Mouse (Mus musculus): ENCODE measurements around the gene Samd4. TPM values are rescaled to one million over a fixed set of nuclear protein-coding genes. Genes with fewer than 3 reads are reported as not detected.

Samd4 gene
- polyA plus RNA-seq, 1 experiment from 2014 or later: 17.6 TPM

GRCm38 (mm10) chr14:46959166-46959721 lies 76.6 kb downstream of the Samd4 start:
- ATAC-seq (replicated peaks; ENCODE audit: insufficient number of reproducible peaks, insufficient read depth, low FRiP score, low read depth): no peak
- Histone ChIP-seq H3K36me3 (no peaks in the 10 kb centered on the region), H3K4me3 (no peak overlapping the region), H3K9ac (no peak overlapping the region), H3K4me1 (replicated peaks) (peaks cover 20% of the 10 kb centered on the region), H3K27me3 (no peaks in the 10 kb centered on the region), H3K9me3 (replicated peaks) (no peaks in the 10 kb centered on the region), H3K4me2 (no peak overlapping the region), H3K27ac (no peak overlapping the region)
- WGBS: 69% methylated on average over 7 of the region's 7 CpGs

- Histone ChIP-seq H3K27me3 (no peaks in the 10 kb centered on the region), H3K9ac (no peak overlapping the region), H3K36me3 (no peaks in the 10 kb centered on the region), H3K4me1 (replicated peaks) (peaks cover 21% of the 10 kb centered on the region), H3K4me3 (no peak overlapping the region), H3K4me2 (no peak overlapping the region), H3K9me3 (replicated peaks) (no peaks in the 10 kb centered on the region), H3K27ac (no peak overlapping the region)
- no peak for ATAC-seq (replicated peaks; ENCODE audit: insufficient number of reproducible peaks, insufficient read depth, low FRiP score, low read depth)
- 91% methylated on average over 2 of the region's 2 CpGs for WGBS
These were observed 77.2 kb downstream of the Samd4 start for GRCm38 (mm10) chr14:46959831-46960230.

- Histone ChIP-seq H3K4me2 (no peak overlapping the region), H3K9ac (no peak overlapping the region), H3K36me3 (no peaks in the 10 kb centered on the region), H3K4me1 (replicated peaks) (peaks cover 30% of the 10 kb centered on the region), H3K4me3 (no peak overlapping the region), H3K27ac (no peak overlapping the region), H3K27me3 (no peaks in the 10 kb centered on the region), H3K9me3 (replicated peaks) (no peaks in the 10 kb centered on the region)
- no peak for ATAC-seq (replicated peaks; ENCODE audit: insufficient number of reproducible peaks, insufficient read depth, low FRiP score, low read depth)
- WGBS: 84% methylated on average over 5 of the region's 5 CpGs
These were observed 80.2 kb downstream of the Samd4 start for GRCm38 (mm10) chr14:46962832-46963231.

GRCm38 (mm10) chr14:46964074-46964872 lies 81.6 kb downstream of the Samd4 start:
- Histone ChIP-seq H3K4me2 (no peak overlapping the region), H3K9ac (no peak overlapping the region), H3K27me3 (no peaks in the 10 kb centered on the region), H3K27ac (no peak overlapping the region), H3K36me3 (no peaks in the 10 kb centered on the region), H3K4me3 (no peak overlapping the region), H3K9me3 (replicated peaks) (no peaks in the 10 kb centered on the region), H3K4me1 (replicated peaks) (peaks cover 38% of the 10 kb centered on the region)
- 85% methylated on average over 2 of the region's 2 CpGs for WGBS
- ATAC-seq (replicated peaks; ENCODE audit: insufficient number of reproducible peaks, insufficient read depth, low FRiP score, low read depth): no peak; the same call in 1 of the 2 replicates

GRCm38 (mm10) chr14:46966206-46966605 lies 83.6 kb downstream of the Samd4 start:
- Histone ChIP-seq H3K4me1 (replicated peaks) (peaks cover 49% of the 10 kb centered on the region), H3K27me3 (no peaks in the 10 kb centered on the region), H3K9me3 (replicated peaks) (no peaks in the 10 kb centered on the region), H3K36me3 (no peaks in the 10 kb centered on the region), H3K4me2 (peak overlapping the region; percentile 56), H3K4me3 (peak overlapping the region; percentile 12; the same call in 1 of the 2 replicates), H3K27ac (peak overlapping the region; percentile 78), H3K9ac (peak overlapping the region; percentile 43; the same call in 1 of the 2 replicates)
- 16% methylated on average over 10 of the region's 10 CpGs for WGBS
- ATAC-seq (replicated peaks; ENCODE audit: insufficient number of reproducible peaks, insufficient read depth, low FRiP score, low read depth): 0 out of 2 replicates have a peak, but pooled peaks have one; percentile 40

GRCm38 (mm10) chr14:46968046-46968445 lies 85.4 kb downstream of the Samd4 start:
- Histone ChIP-seq H3K4me3 (no peak overlapping the region), H3K27ac (no peak overlapping the region), H3K4me1 (replicated peaks) (peaks cover 49% of the 10 kb centered on the region), H3K4me2 (no peak overlapping the region), H3K9me3 (replicated peaks) (no peaks in the 10 kb centered on the region), H3K9ac (no peak overlapping the region), H3K27me3 (no peaks in the 10 kb centered on the region), H3K36me3 (no peaks in the 10 kb centered on the region)
- WGBS: 60% methylated on average over 11 of the region's 11 CpGs
- ATAC-seq (replicated peaks; ENCODE audit: insufficient number of reproducible peaks, insufficient read depth, low FRiP score, low read depth): no peak

- 35% methylated on average over 3 of the region's 3 CpGs for WGBS
- ATAC-seq (replicated peaks; ENCODE audit: insufficient number of reproducible peaks, insufficient read depth, low FRiP score, low read depth): no peak
- H3K27me3 ChIP-seq: no peaks in the 10 kb centered on the region
- H3K9ac ChIP-seq: no peak overlapping the region
- H3K4me2 ChIP-seq: no peak overlapping the region
- no peaks in the 10 kb centered on the region for H3K36me3 ChIP-seq
- H3K27ac ChIP-seq: no peak overlapping the region
- H3K9me3 ChIP-seq (replicated peaks): no peaks in the 10 kb centered on the region
- H3K4me3 ChIP-seq: no peak overlapping the region
- peaks cover 42% of the 10 kb centered on the region for H3K4me1 ChIP-seq (replicated peaks)
These were observed 88.0 kb downstream of the Samd4 start for GRCm38 (mm10) chr14:46970673-46971072.

- Histone ChIP-seq H3K4me3 (no peak overlapping the region), H3K4me2 (no peak overlapping the region), H3K4me1 (replicated peaks) (peaks cover 40% of the 10 kb centered on the region), H3K27me3 (no peaks in the 10 kb centered on the region), H3K9ac (no peak overlapping the region), H3K36me3 (no peaks in the 10 kb centered on the region), H3K27ac (no peak overlapping the region), H3K9me3 (replicated peaks) (no peaks in the 10 kb centered on the region)
- no peak for ATAC-seq (replicated peaks; ENCODE audit: insufficient number of reproducible peaks, insufficient read depth, low FRiP score, low read depth)
- 89% methylated on average over 2 of the region's 2 CpGs for WGBS
These were observed 89.1 kb downstream of the Samd4 start for GRCm38 (mm10) chr14:46971802-46972201.

GRCm38 (mm10) chr14:46974874-46975273 lies 92.2 kb downstream of the Samd4 start:
- Histone ChIP-seq H3K4me3 (no peak overlapping the region), H3K9me3 (replicated peaks) (no peaks in the 10 kb centered on the region), H3K27me3 (no peaks in the 10 kb centered on the region), H3K27ac (no peak overlapping the region), H3K36me3 (no peaks in the 10 kb centered on the region), H3K4me1 (replicated peaks) (peaks cover 46% of the 10 kb centered on the region), H3K4me2 (no peak overlapping the region), H3K9ac (no peak overlapping the region)
- ATAC-seq (replicated peaks; ENCODE audit: insufficient number of reproducible peaks, insufficient read depth, low FRiP score, low read depth): no peak
- WGBS: 57% methylated on average over 9 of the region's 9 CpGs

- H3K9me3 ChIP-seq (replicated peaks): no peaks in the 10 kb centered on the region
- no peak for ATAC-seq (replicated peaks; ENCODE audit: insufficient number of reproducible peaks, insufficient read depth, low FRiP score, low read depth)
- H3K27ac ChIP-seq: no peak overlapping the region
- no peak overlapping the region for H3K9ac ChIP-seq
- no peaks in the 10 kb centered on the region for H3K36me3 ChIP-seq
- H3K4me2 ChIP-seq: no peak overlapping the region
- no peak overlapping the region for H3K4me3 ChIP-seq
- H3K27me3 ChIP-seq: no peaks in the 10 kb centered on the region
- peaks cover 46% of the 10 kb centered on the region for H3K4me1 ChIP-seq (replicated peaks)
- WGBS: 64% methylated on average over 4 of the region's 4 CpGs
These were observed 93.3 kb downstream of the Samd4 start for GRCm38 (mm10) chr14:46975969-46976368.

- Histone ChIP-seq H3K4me3 (no peak overlapping the region), H3K27ac (no peak overlapping the region), H3K9ac (no peak overlapping the region), H3K27me3 (no peaks in the 10 kb centered on the region), H3K4me2 (no peak overlapping the region), H3K4me1 (replicated peaks) (peaks cover 54% of the 10 kb centered on the region), H3K36me3 (no peaks in the 10 kb centered on the region), H3K9me3 (replicated peaks) (no peaks in the 10 kb centered on the region)
- 39% methylated on average over 11 of the region's 11 CpGs for WGBS
- ATAC-seq (replicated peaks; ENCODE audit: insufficient number of reproducible peaks, insufficient read depth, low FRiP score, low read depth): no peak
These were observed 94.1 kb downstream of the Samd4 start for GRCm38 (mm10) chr14:46976712-46977111.

- Histone ChIP-seq H3K27me3 (no peaks in the 10 kb centered on the region), H3K27ac (peak overlapping the region; percentile 54), H3K9me3 (replicated peaks) (no peaks in the 10 kb centered on the region), H3K4me2 (peak overlapping the region; percentile 16; the same call in 1 of the 2 replicates), H3K36me3 (no peaks in the 10 kb centered on the region), H3K4me1 (replicated peaks) (peaks cover 61% of the 10 kb centered on the region), H3K4me3 (no peak overlapping the region), H3K9ac (no peak overlapping the region)
- ATAC-seq (replicated peaks; ENCODE audit: insufficient number of reproducible peaks, insufficient read depth, low FRiP score, low read depth): no peak
- WGBS: 35% methylated on average over 10 of the region's 10 CpGs
These were observed 95.0 kb downstream of the Samd4 start for GRCm38 (mm10) chr14:46977660-46978059.

Data from heart, embryonic 15.5 days (tissue).